Mouse (Mus musculus) small intestine, adult 2 months (tissue): ENCODE measurements around the gene Pnmt.

Experiments
- CTCF ChIP-seq: fragments of 200-500 bp; IDR thresholded peaks from 2 replicates; pipeline ENCODE4 v1.5.1; 2012; ENCODE audit warnings: low read depth, mild to moderate bottlenecking, control low read depth, inconsistent platforms, low read length, moderate library complexity, mixed read lengths; ENCODE audit not compliant: insufficient replicate concordance, insufficient read length; ENCODE audit errors: extremely low read depth
- POLR2A ChIP-seq: fragments of 200-500 bp; IDR thresholded peaks from 2 replicates; pipeline ENCODE4 v1.6.1; 2012; ENCODE audit warnings: low read depth, mild to moderate bottlenecking, control low read depth, inconsistent platforms, low read length, moderate library complexity

- TF ChIP-seq CTCF (no peak), POLR2A (no peak)
These were observed 18.4 kb upstream of the Pnmt start for GRCm38 (mm10) chr11:98367863-98368186.
